In the genomic region with DNA sequence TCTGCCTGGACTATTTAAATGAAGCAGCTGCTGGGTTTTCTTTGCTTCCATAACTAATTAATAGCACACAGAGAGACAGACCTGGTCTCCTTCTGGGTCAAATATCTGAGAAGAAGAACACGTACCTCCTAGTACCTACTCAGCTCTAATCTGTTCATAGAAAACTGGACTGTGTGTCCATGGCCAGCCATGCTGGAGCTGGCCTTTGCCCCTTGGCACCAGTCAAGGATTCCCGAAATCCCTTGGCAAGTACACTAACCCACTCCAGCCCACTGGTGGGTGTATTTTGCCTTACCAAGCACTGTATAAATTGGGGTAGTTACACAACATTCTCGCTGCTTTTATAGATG, we compare ENCODE assay signal across 19 mouse cellular contexts.
DNase-seq lines count a peak whose midpoint lies in the region; ATAC-seq and TF ChIP-seq lines count a peak whose summit lies in the region.
"Had no signal": no experiment of that assay in that cellular context is flagged by ENCODE, and none has a peak within 500 bp of the region (broad histone marks: within the 10 kb centered on the region; RNA-seq: fewer than 3 reads in every experiment).

No protein-coding gene starts in this region.

- H3K36me3 ChIP-seq in forebrain, embryonic 11.5 days (ENCODE audit: control insufficient read depth, insufficient read depth, low read length): no peaks in the 10 kb centered on the region
- H3K36me3 ChIP-seq in forebrain, postnatal 0 days (ENCODE audit: insufficient read depth): no peaks in the 10 kb centered on the region
- no peaks in the 10 kb centered on the region for H3K36me3 ChIP-seq in kidney, adult 2 months (ENCODE audit: control insufficient read depth, insufficient read depth, low read length)
- no peaks in the 10 kb centered on the region for H3K36me3 ChIP-seq in midbrain, embryonic 12.5 days
- no peaks in the 10 kb centered on the region for H3K36me3 ChIP-seq in midbrain, postnatal 0 days (ENCODE audit: insufficient read depth, low read length)
- H3K36me3 ChIP-seq in liver, postnatal 0 days (replicated peaks; ENCODE audit: insufficient read depth, low read length): no peaks in the 10 kb centered on the region
- H3K36me3 ChIP-seq: embryonic facial prominence, embryonic 13.5 days; G1E; heart, embryonic 15.5 days; neural tube, embryonic 13.5 days had no signal

- no peak overlapping the region for H3K4me3 ChIP-seq in forebrain, embryonic 11.5 days (ENCODE audit: low read depth, low read length)
- H3K4me3 ChIP-seq in forebrain, postnatal 0 days (ENCODE audit: low read depth, low read length): no peak overlapping the region
- no peak overlapping the region for H3K4me3 ChIP-seq in kidney, adult 2 months (ENCODE audit: insufficient read depth, low read depth, low read length)
- no peak overlapping the region for H3K4me3 ChIP-seq in midbrain, embryonic 12.5 days
- H3K4me3 ChIP-seq in midbrain, postnatal 0 days (ENCODE audit: low read depth, low read length): no peak overlapping the region
- H3K4me3 ChIP-seq in liver, postnatal 0 days (ENCODE audit: low read depth, low read length): no peak overlapping the region
- H3K4me3 ChIP-seq: embryonic facial prominence, embryonic 13.5 days; heart, embryonic 15.5 days; neural tube, embryonic 13.5 days had no signal

- TF ChIP-seq CTCF in forebrain, postnatal 0 days (IDR thresholded peaks at IDR 0.05; ENCODE audit: low read depth): no peak
- no peak for TF ChIP-seq CTCF in kidney, adult 2 months (conservative IDR thresholded peaks at IDR 0.05; ENCODE audit: insufficient read depth, insufficient read length, low read depth, low read length)
- no peak for TF ChIP-seq CTCF in midbrain, postnatal 0 days (IDR thresholded peaks at IDR 0.05)
- no peak for TF ChIP-seq CTCF in liver, postnatal 0 days (IDR thresholded peaks at IDR 0.05; ENCODE audit: low read depth)

- no peak overlapping the region for H3K9ac ChIP-seq in forebrain, embryonic 11.5 days (ENCODE audit: low read length)
- H3K9ac ChIP-seq in forebrain, postnatal 0 days: no peak overlapping the region
- H3K9ac ChIP-seq in midbrain, embryonic 12.5 days (replicated peaks): no peak overlapping the region
- no peak overlapping the region for H3K9ac ChIP-seq in midbrain, postnatal 0 days (replicated peaks; ENCODE audit: low read length, poor library complexity, severe bottlenecking)
- no peak overlapping the region for H3K9ac ChIP-seq in liver, postnatal 0 days (replicated peaks)
- H3K9ac ChIP-seq: embryonic facial prominence, embryonic 13.5 days; heart, embryonic 15.5 days; neural tube, embryonic 13.5 days had no signal

- 66% methylated on average over 3 of the region's 3 CpGs for WGBS in forebrain, embryonic 11.5 days
- WGBS in forebrain, postnatal 0 days: 45% methylated on average over 3 of the region's 3 CpGs
- 50% methylated on average over 3 of the region's 3 CpGs for WGBS in kidney, adult 2 months
- 78% methylated on average over 3 of the region's 3 CpGs for WGBS in midbrain, embryonic 12.5 days
- WGBS in midbrain, postnatal 0 days: 65% methylated on average over 3 of the region's 3 CpGs
- WGBS in liver, postnatal 0 days (ENCODE audit: insufficient replicate concordance): 68% methylated on average over 3 of the region's 3 CpGs

- H3K9me3 ChIP-seq in forebrain, embryonic 11.5 days (ENCODE audit: control insufficient read depth, low read length): no peaks in the 10 kb centered on the region
- H3K9me3 ChIP-seq in forebrain, postnatal 0 days (ENCODE audit: low read length): no peaks in the 10 kb centered on the region
- no peaks in the 10 kb centered on the region for H3K9me3 ChIP-seq in midbrain, embryonic 12.5 days
- no peaks in the 10 kb centered on the region for H3K9me3 ChIP-seq in midbrain, postnatal 0 days (ENCODE audit: low read length)
- no peaks in the 10 kb centered on the region for H3K9me3 ChIP-seq in liver, postnatal 0 days (ENCODE audit: low read length)
- H3K9me3 ChIP-seq: embryonic facial prominence, embryonic 13.5 days; G1E; heart, embryonic 15.5 days; neural tube, embryonic 13.5 days had no signal

- no peak for TF ChIP-seq POLR2A in kidney, adult 2 months (IDR thresholded peaks at IDR 0.05; ENCODE audit: low read depth, low read length)

- TF ChIP-seq EP300 in liver, postnatal 0 days (IDR thresholded peaks at IDR 0.05; ENCODE audit: low read depth): no peak

- no peak for DNase-seq in forebrain, embryonic 11.5 days (ENCODE audit: low spot score)
- no peak for DNase-seq in forebrain, postnatal 0 days
- peak; percentile 24 for DNase-seq in kidney, adult 2 months
- no peak for DNase-seq in kidney, postnatal 4 days
- no peak for DNase-seq in midbrain, postnatal 0 days (ENCODE audit: low spot score)
- no peak for DNase-seq in thymus, adult 18-20 months
- no peak for DNase-seq in liver, postnatal 0 days
- DNase-seq: adrenal gland, postnatal 14 days; cerebellum, postnatal 14 days; gastrocnemius, postnatal 14 days; lung, postnatal 14 days; right cerebral cortex, adult 18-20 months; thymus, postnatal 14 days had no signal

- peak; percentile 27; the same call in 1 of the 2 replicates for ATAC-seq in forebrain, embryonic 11.5 days (replicated peaks; ENCODE audit: low FRiP score)
- no peak for ATAC-seq in forebrain, postnatal 0 days
- peak; percentile 30; the same call in 1 of the 2 replicates for ATAC-seq in midbrain, embryonic 12.5 days (ENCODE audit: low FRiP score, low read depth)
- ATAC-seq in midbrain, postnatal 0 days (ENCODE audit: low FRiP score): no peak
- ATAC-seq in liver, postnatal 0 days: no peak
- ATAC-seq: intestine, postnatal 0 days had no signal

- no peak overlapping the region for H3K27ac ChIP-seq in forebrain, embryonic 11.5 days (ENCODE audit: low read depth, low read length)
- no peak overlapping the region for H3K27ac ChIP-seq in forebrain, postnatal 0 days (ENCODE audit: low read depth, low read length)
- H3K27ac ChIP-seq in kidney, adult 2 months (ENCODE audit: insufficient read depth, low read depth, low read length): no peak overlapping the region
- 0 out of 2 replicates have a peak overlapping the region, but pooled peaks have one; percentile 39 for H3K27ac ChIP-seq in midbrain, embryonic 12.5 days (replicated peaks)
- H3K27ac ChIP-seq in midbrain, postnatal 0 days (ENCODE audit: low read depth, low read length): no peak overlapping the region
- H3K27ac ChIP-seq in liver, postnatal 0 days (ENCODE audit: low read depth): no peak overlapping the region
- H3K27ac ChIP-seq: embryonic facial prominence, embryonic 13.5 days; heart, embryonic 15.5 days; neural tube, embryonic 13.5 days had no signal

- no peaks in the 10 kb centered on the region for H3K27me3 ChIP-seq in forebrain, embryonic 11.5 days (ENCODE audit: control insufficient read depth, insufficient read depth, low read length)
- H3K27me3 ChIP-seq in forebrain, postnatal 0 days (ENCODE audit: insufficient read depth, low read length): no peaks in the 10 kb centered on the region
- no peaks in the 10 kb centered on the region for H3K27me3 ChIP-seq in kidney, adult 2 months (replicated peaks; ENCODE audit: control insufficient read depth, insufficient read depth, low read length)
- H3K27me3 ChIP-seq in midbrain, embryonic 12.5 days: no peaks in the 10 kb centered on the region
- H3K27me3 ChIP-seq in midbrain, postnatal 0 days (ENCODE audit: insufficient read depth, low read length): no peaks in the 10 kb centered on the region
- H3K27me3 ChIP-seq in liver, postnatal 0 days (ENCODE audit: insufficient read depth, low read length): no peaks in the 10 kb centered on the region
- H3K27me3 ChIP-seq: embryonic facial prominence, embryonic 13.5 days; heart, embryonic 15.5 days; neural tube, embryonic 13.5 days had no signal

- no peaks in the 10 kb centered on the region; the same call in 1 of the 2 replicates for H3K4me1 ChIP-seq in forebrain, embryonic 11.5 days (replicated peaks; ENCODE audit: control insufficient read depth, insufficient read depth, low read length)
- H3K4me1 ChIP-seq in forebrain, postnatal 0 days (ENCODE audit: insufficient read depth): no peaks in the 10 kb centered on the region
- no peaks in the 10 kb centered on the region for H3K4me1 ChIP-seq in kidney, adult 2 months (ENCODE audit: control insufficient read depth, insufficient read depth, low read length)
- no peaks in the 10 kb centered on the region for H3K4me1 ChIP-seq in midbrain, embryonic 12.5 days
- H3K4me1 ChIP-seq in midbrain, postnatal 0 days (ENCODE audit: insufficient read depth, low read length): no peaks in the 10 kb centered on the region
- no peaks in the 10 kb centered on the region for H3K4me1 ChIP-seq in liver, postnatal 0 days (ENCODE audit: insufficient read depth)
- H3K4me1 ChIP-seq: embryonic facial prominence, embryonic 13.5 days; heart, embryonic 15.5 days; neural tube, embryonic 13.5 days had no signal

- H3K4me2 ChIP-seq in forebrain, embryonic 11.5 days (ENCODE audit: low read depth, low read length, severe bottlenecking): no peak overlapping the region
- no peak overlapping the region for H3K4me2 ChIP-seq in forebrain, postnatal 0 days (ENCODE audit: low read depth)
- no peak overlapping the region for H3K4me2 ChIP-seq in midbrain, embryonic 12.5 days (replicated peaks)
- no peak overlapping the region for H3K4me2 ChIP-seq in midbrain, postnatal 0 days (ENCODE audit: low read depth, low read length, poor library complexity, severe bottlenecking)
- H3K4me2 ChIP-seq in liver, postnatal 0 days (ENCODE audit: low read depth, low read length): no peak overlapping the region
- H3K4me2 ChIP-seq: embryonic facial prominence, embryonic 13.5 days; heart, embryonic 15.5 days; neural tube, embryonic 13.5 days had no signal

Comparison
In these comparisons a context has a peak if more than half of its experiments do, and no peak if none do; other contexts are left out.
1. ATAC-seq: peak in forebrain, embryonic 11.5 days (single experiment) and midbrain, embryonic 12.5 days (single experiment); none in forebrain, postnatal 0 days (single experiment), midbrain, postnatal 0 days (single experiment) and liver, postnatal 0 days (single experiment).